Mouse (Mus musculus): ENCODE data around the gene Hes2.

GRCm38 (mm10) chr4:152130771-152131653 is 27.7 kb upstream of the Hes2 start:
- TF ChIP-seq CTCF (IDR thresholded peaks at IDR 0.05; ENCODE audit: low read depth) (peak; percentile 57), EP300 (IDR thresholded peaks at IDR 0.05; ENCODE audit: low read depth) (no peak)

All from liver, postnatal 0 days (tissue).